Mouse (Mus musculus): ENCODE measurements at regions not wholly inside any gene's neighbourhood (a gene's known extent, or its start where the extent isn't known, plus 50 kb on each side); places are given as distances from the start of the nearest gene placed in this dataset.

DNA sequence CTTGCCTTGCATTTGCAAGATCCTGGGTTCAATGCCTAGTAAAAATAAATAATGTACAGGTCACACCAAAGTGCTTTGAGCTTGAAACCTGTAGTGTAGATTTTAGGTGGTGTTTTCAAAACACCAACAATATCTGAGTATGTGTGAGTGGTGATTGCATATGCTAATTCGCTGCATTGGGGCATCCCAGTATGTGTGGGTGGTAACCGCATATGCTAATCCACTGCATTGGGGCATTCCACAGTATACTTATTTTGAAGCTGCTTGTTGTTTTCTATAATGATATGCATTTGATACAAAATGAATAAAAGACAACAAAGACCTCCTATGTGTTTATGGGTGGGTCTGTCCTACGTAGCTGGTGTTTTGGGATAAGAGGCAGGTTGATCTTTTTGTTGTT, 285.9 kb downstream of the Irs2 start:
- Histone ChIP-seq H3K36me3 (ENCODE audit: control insufficient read depth, insufficient read depth, low read length) (no peaks in the 10 kb centered on the region), H3K9me3 (ENCODE audit: control insufficient read depth, low read length) (no peaks in the 10 kb centered on the region), H3K27ac (replicated peaks; ENCODE audit: low read depth, low read length) (no peak overlapping the region), H3K27me3 (ENCODE audit: control insufficient read depth, insufficient read depth, low read length) (no peaks in the 10 kb centered on the region), H3K9ac (ENCODE audit: low read length) (no peak overlapping the region), H3K4me3 (ENCODE audit: low read depth, low read length) (no peak overlapping the region), H3K4me2 (ENCODE audit: low read depth, severe bottlenecking) (no peak overlapping the region), H3K4me1 (ENCODE audit: control insufficient read depth, insufficient read depth, low read length) (no peaks in the 10 kb centered on the region)
- ATAC-seq (ENCODE audit: insufficient number of reproducible peaks, low FRiP score, low TSS enrichment, low read depth) (no peak), DNase-seq (ENCODE audit: low spot score) (no peak)
- WGBS = 92% methylated on average over 3 of the region's 3 CpGs

- no peak for DNase-seq (ENCODE audit: low spot score)
Measured at GRCm38 (mm10) chr8:10721146-10721862, 287.0 kb downstream of the Irs2 start.

DNA sequence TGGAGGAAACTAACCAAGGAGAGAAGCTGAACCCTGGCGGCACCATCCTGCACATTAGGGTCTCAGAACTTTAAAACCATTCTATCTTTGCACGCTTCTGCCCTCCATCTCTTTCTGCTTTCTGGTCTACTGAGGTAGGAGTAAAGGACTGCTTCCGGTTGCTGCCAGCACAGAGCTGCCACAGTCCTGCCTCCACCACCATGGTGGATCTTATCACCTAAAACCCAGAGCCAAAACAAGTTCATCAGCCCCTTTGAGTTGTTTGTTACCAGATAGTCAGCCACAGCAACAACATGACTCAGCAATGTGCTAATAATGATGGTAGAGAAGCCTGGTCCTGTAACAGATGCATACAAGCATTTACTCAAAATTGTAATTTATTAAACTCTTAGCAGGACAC, 287.9 kb downstream of the Irs2 start:
- ATAC-seq (ENCODE audit: insufficient number of reproducible peaks, low FRiP score, low TSS enrichment, low read depth) (no peak), DNase-seq (ENCODE audit: low spot score) (no peak)
- Histone ChIP-seq H3K36me3 (ENCODE audit: control insufficient read depth, insufficient read depth, low read length) (no peaks in the 10 kb centered on the region), H3K4me1 (ENCODE audit: control insufficient read depth, insufficient read depth, low read length) (no peaks in the 10 kb centered on the region), H3K4me3 (ENCODE audit: low read depth, low read length) (no peak overlapping the region), H3K27me3 (ENCODE audit: control insufficient read depth, insufficient read depth, low read length) (no peaks in the 10 kb centered on the region), H3K4me2 (ENCODE audit: low read depth, severe bottlenecking) (no peak overlapping the region), H3K9ac (ENCODE audit: low read length) (no peak overlapping the region), H3K27ac (replicated peaks; ENCODE audit: low read depth, low read length) (no peak overlapping the region), H3K9me3 (ENCODE audit: control insufficient read depth, low read length) (no peaks in the 10 kb centered on the region)
- WGBS = 98% methylated on average over 3 of the region's 3 CpGs

More at GRCm38 (mm10) chr8:10721146-10721862, 287.0 kb downstream of the Irs2 start:
- H3K27me3 ChIP-seq (ENCODE audit: control insufficient read depth, insufficient read depth, low read length) = no peaks in the 10 kb centered on the region
- H3K36me3 ChIP-seq (ENCODE audit: control insufficient read depth, insufficient read depth, low read length) = no peaks in the 10 kb centered on the region
- ATAC-seq (ENCODE audit: insufficient number of reproducible peaks, low FRiP score, low TSS enrichment, low read depth) = no peak
- no peaks in the 10 kb centered on the region for H3K9me3 ChIP-seq (ENCODE audit: control insufficient read depth, low read length)
- no peak overlapping the region for H3K27ac ChIP-seq (replicated peaks; ENCODE audit: low read depth, low read length)
- 68% methylated on average over 10 of the region's 10 CpGs for WGBS
- H3K9ac ChIP-seq (ENCODE audit: low read length) = no peak overlapping the region
- H3K4me2 ChIP-seq (ENCODE audit: low read depth, severe bottlenecking) = no peak overlapping the region
- no peak overlapping the region for H3K4me3 ChIP-seq (ENCODE audit: low read depth, low read length)
- H3K4me1 ChIP-seq (ENCODE audit: control insufficient read depth, insufficient read depth, low read length) = no peaks in the 10 kb centered on the region

DNA sequence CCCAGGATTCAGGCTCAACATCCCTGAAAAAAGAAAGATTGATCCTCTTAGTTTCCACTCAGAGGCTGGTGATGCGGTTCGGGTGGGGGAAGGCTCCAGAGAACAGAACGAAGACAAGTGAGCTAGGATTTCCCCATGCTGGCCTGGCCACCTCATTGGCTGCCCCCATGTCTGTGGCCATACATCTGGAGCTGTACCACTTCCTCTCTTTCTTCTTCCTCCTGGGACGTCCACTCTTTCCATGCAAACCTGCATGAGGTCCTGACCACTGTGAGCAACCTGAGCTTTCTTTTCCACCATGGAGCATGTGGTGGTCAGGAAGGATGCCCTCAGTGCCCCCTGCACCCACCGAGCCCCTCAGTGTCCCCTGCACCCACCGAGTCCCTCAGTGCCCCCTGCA, 288.8 kb downstream of the Irs2 start:
- no peaks in the 10 kb centered on the region for H3K27me3 ChIP-seq (ENCODE audit: control insufficient read depth, insufficient read depth, low read length)
- H3K9ac ChIP-seq (ENCODE audit: low read length) = no peak overlapping the region
- no peaks in the 10 kb centered on the region for H3K36me3 ChIP-seq (ENCODE audit: control insufficient read depth, insufficient read depth, low read length)
- ATAC-seq (ENCODE audit: insufficient number of reproducible peaks, low FRiP score, low TSS enrichment, low read depth) (no peak), DNase-seq (ENCODE audit: low spot score) (no peak)
- H3K27ac ChIP-seq (replicated peaks; ENCODE audit: low read depth, low read length) = no peak overlapping the region
- no peaks in the 10 kb centered on the region for H3K9me3 ChIP-seq (ENCODE audit: control insufficient read depth, low read length)
- H3K4me3 ChIP-seq (ENCODE audit: low read depth, low read length) = no peak overlapping the region
- 87% methylated on average over 6 of the region's 6 CpGs for WGBS
- H3K4me1 ChIP-seq (ENCODE audit: control insufficient read depth, insufficient read depth, low read length) = no peaks in the 10 kb centered on the region
- H3K4me2 ChIP-seq (ENCODE audit: low read depth, severe bottlenecking) = no peak overlapping the region

- 56% methylated on average over 8 of the region's 8 CpGs for WGBS
- no peak overlapping the region for H3K4me2 ChIP-seq (ENCODE audit: low read depth, severe bottlenecking)
- H3K9me3 ChIP-seq (ENCODE audit: control insufficient read depth, low read length) = no peaks in the 10 kb centered on the region
- no peaks in the 10 kb centered on the region for H3K4me1 ChIP-seq (ENCODE audit: control insufficient read depth, insufficient read depth, low read length)
- H3K9ac ChIP-seq (ENCODE audit: low read length) = no peak overlapping the region
- H3K27ac ChIP-seq (replicated peaks; ENCODE audit: low read depth, low read length) = no peak overlapping the region
- no peaks in the 10 kb centered on the region for H3K27me3 ChIP-seq (ENCODE audit: control insufficient read depth, insufficient read depth, low read length)
- H3K4me3 ChIP-seq (ENCODE audit: low read depth, low read length) = no peak overlapping the region
- H3K36me3 ChIP-seq (ENCODE audit: control insufficient read depth, insufficient read depth, low read length) = no peaks in the 10 kb centered on the region
- ATAC-seq (ENCODE audit: insufficient number of reproducible peaks, low FRiP score, low TSS enrichment, low read depth) (no peak), DNase-seq (ENCODE audit: low spot score) (no peak)
Measured at GRCm38 (mm10) chr8:10717297-10717696, 291.0 kb downstream of the Irs2 start.

- ATAC-seq (ENCODE audit: insufficient number of reproducible peaks, low FRiP score, low TSS enrichment, low read depth) (no peak), DNase-seq (ENCODE audit: low spot score) (no peak)
- no peak overlapping the region for H3K4me3 ChIP-seq (ENCODE audit: low read depth, low read length)
- H3K9ac ChIP-seq (ENCODE audit: low read length) = no peak overlapping the region
- 71% methylated on average over 5 of the region's 5 CpGs for WGBS
- no peak overlapping the region for H3K4me2 ChIP-seq (ENCODE audit: low read depth, severe bottlenecking)
- no peaks in the 10 kb centered on the region for H3K9me3 ChIP-seq (ENCODE audit: control insufficient read depth, low read length)
- no peaks in the 10 kb centered on the region for H3K4me1 ChIP-seq (ENCODE audit: control insufficient read depth, insufficient read depth, low read length)
- H3K27me3 ChIP-seq (ENCODE audit: control insufficient read depth, insufficient read depth, low read length) = no peaks in the 10 kb centered on the region
- no peak overlapping the region for H3K27ac ChIP-seq (replicated peaks; ENCODE audit: low read depth, low read length)
- no peaks in the 10 kb centered on the region for H3K36me3 ChIP-seq (ENCODE audit: control insufficient read depth, insufficient read depth, low read length)
Measured at GRCm38 (mm10) chr8:10716161-10716560, 292.1 kb downstream of the Irs2 start.

GRCm38 (mm10) chr8:10713515-10714042, 294.7 kb downstream of the Irs2 start:
- no peak overlapping the region for H3K9ac ChIP-seq (ENCODE audit: low read length)
- ATAC-seq (ENCODE audit: insufficient number of reproducible peaks, low FRiP score, low TSS enrichment, low read depth) = no peak
- H3K36me3 ChIP-seq (ENCODE audit: control insufficient read depth, insufficient read depth, low read length) = no peaks in the 10 kb centered on the region
- WGBS = 78% methylated on average over 13 of the region's 13 CpGs
- H3K4me1 ChIP-seq (ENCODE audit: control insufficient read depth, insufficient read depth, low read length) = no peaks in the 10 kb centered on the region
- no peaks in the 10 kb centered on the region for H3K9me3 ChIP-seq (ENCODE audit: control insufficient read depth, low read length)
- H3K4me3 ChIP-seq (ENCODE audit: low read depth, low read length) = no peak overlapping the region
- DNase-seq (ENCODE audit: low spot score) = no peak
- H3K4me2 ChIP-seq (ENCODE audit: low read depth, severe bottlenecking) = no peak overlapping the region
- no peak overlapping the region for H3K27ac ChIP-seq (replicated peaks; ENCODE audit: low read depth, low read length)
- no peaks in the 10 kb centered on the region for H3K27me3 ChIP-seq (ENCODE audit: control insufficient read depth, insufficient read depth, low read length)

DNA sequence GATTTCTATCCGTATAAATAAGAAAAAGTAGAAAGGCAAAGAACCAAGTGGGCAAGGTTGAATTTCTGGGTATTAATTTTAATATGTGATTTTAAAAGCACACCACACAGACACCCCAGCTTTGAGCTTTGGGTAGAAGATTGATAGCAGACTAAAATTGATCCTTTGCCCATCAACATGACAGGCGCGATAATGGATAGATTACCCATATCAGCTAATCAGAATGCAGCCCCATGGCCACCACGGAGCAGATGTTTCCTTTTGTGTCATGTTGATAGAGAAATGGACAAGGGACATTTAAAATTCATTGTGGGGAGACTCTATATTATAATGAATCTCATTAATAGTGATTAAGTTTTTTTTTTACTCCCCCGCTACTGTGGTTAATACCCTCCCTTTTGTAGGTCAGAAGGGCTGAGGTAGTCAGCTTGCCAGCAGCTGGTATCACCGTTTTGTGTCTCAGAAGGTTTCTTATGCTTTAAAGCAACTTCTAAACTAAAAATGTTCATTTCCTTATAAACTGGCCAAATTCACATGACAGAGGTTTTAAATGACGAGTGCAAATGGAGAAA, 296.1 kb downstream of the Irs2 start:
- 86% methylated on average over 7 of the region's 7 CpGs for WGBS
- H3K27me3 ChIP-seq (ENCODE audit: control insufficient read depth, insufficient read depth, low read length) = no peaks in the 10 kb centered on the region
- H3K27ac ChIP-seq (replicated peaks; ENCODE audit: low read depth, low read length) = no peak overlapping the region
- H3K4me3 ChIP-seq (ENCODE audit: low read depth, low read length) = no peak overlapping the region
- no peak overlapping the region for H3K9ac ChIP-seq (ENCODE audit: low read length)
- no peak for ATAC-seq (ENCODE audit: insufficient number of reproducible peaks, low FRiP score, low TSS enrichment, low read depth)
- no peaks in the 10 kb centered on the region for H3K36me3 ChIP-seq (ENCODE audit: control insufficient read depth, insufficient read depth, low read length)
- DNase-seq (ENCODE audit: low spot score) = no peak
- no peaks in the 10 kb centered on the region for H3K4me1 ChIP-seq (ENCODE audit: control insufficient read depth, insufficient read depth, low read length)
- H3K4me2 ChIP-seq (ENCODE audit: low read depth, severe bottlenecking) = no peak overlapping the region
- H3K9me3 ChIP-seq (ENCODE audit: control insufficient read depth, low read length) = no peaks in the 10 kb centered on the region
